Mouse (Mus musculus) neutrophil, adult 5-6 weeks (primary cell): ENCODE measurements around the gene Fut8. TPM values are rescaled to one million over a fixed set of nuclear protein-coding genes. Genes with fewer than 3 reads are reported as not detected.

Experiments
- ATAC-seq: fragments of 151-379, 151-347 bp; 2 replicates; pipeline ENCODE4 v1.8.0; 2017; ENCODE audit warnings: mild to moderate bottlenecking, moderate TSS enrichment; ENCODE audit not compliant: insufficient number of reproducible peaks, poor library complexity, low FRiP score, severe bottlenecking; ENCODE audit errors: extremely low read depth
- total RNA-seq: library from RNA; stranded (forward); fragments of 200-1000 nt; gene quantifications from 2 replicates; pipeline ENCODE4 v1.2.3, GENCODE M21; 2017

The Fut8 gene
- total RNA-seq, 1 experiment from 2014 or later: 15.6 TPM

DNA sequence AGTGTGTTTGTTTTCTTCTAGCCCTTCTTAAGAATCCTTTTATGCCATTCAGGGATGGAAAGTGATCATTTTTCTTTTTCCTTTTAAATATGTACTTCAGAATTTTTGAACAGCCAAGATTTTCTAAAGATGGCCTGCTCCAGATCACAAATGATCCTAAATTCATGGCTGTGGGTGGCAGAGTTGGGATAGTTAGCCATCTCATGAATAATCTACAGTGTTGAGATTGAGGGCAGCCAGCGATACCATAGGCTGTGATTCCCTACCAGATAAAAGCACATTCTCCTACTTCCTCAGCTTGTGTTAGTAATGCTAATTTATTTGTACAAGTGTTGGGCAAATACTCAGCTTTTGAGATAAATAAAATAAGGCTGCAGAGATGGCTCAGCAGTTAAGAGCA lies 228.3 kb downstream of the Fut8 start:
- no peak for ATAC-seq

DNA sequence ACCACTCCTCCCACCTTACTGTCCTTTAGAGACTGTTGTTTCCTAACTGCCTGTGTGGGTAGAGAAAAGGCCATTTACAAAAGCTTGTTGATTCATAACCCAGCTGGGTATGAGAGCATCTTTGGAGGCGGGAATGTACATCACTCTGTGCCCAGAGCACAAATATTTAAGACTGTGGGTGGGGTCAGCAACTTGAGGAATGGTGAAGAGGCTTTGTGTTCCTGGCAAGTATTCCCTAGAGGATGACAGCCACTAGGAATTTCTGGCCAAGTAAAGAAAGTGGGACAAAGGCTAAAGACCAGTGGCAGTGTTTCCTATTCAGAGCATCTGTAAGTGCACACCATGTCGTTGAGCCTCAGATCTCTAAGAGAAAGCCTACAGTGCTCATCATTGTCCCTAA lies 242.0 kb downstream of the Fut8 start:
- no peak for ATAC-seq

- 0 out of 2 replicates have a peak, but pooled peaks have one; percentile 33 for ATAC-seq
These were observed 243.2 kb downstream of the Fut8 start for GRCm38 (mm10) chr12:77481153-77481552.

DNA sequence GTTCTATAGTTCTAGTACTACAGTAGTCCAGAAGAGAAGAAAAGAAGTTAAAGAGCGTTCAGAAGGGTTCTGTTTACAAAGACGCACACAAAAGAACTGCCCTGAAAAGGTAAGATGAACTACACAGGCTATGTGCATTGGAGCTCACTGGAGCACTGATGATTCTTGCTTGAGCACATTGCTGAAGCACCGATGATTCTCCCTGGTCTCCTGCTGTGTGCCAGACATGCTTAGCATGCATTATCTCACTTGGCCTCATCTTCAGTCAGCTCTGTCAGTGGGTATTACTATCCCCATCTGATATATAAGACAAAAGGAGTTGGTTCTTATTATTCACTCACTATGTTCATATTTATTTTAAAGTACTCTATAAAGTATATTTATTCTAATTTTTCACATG lies 243.9 kb downstream of the Fut8 start:
- no peak for ATAC-seq

DNA sequence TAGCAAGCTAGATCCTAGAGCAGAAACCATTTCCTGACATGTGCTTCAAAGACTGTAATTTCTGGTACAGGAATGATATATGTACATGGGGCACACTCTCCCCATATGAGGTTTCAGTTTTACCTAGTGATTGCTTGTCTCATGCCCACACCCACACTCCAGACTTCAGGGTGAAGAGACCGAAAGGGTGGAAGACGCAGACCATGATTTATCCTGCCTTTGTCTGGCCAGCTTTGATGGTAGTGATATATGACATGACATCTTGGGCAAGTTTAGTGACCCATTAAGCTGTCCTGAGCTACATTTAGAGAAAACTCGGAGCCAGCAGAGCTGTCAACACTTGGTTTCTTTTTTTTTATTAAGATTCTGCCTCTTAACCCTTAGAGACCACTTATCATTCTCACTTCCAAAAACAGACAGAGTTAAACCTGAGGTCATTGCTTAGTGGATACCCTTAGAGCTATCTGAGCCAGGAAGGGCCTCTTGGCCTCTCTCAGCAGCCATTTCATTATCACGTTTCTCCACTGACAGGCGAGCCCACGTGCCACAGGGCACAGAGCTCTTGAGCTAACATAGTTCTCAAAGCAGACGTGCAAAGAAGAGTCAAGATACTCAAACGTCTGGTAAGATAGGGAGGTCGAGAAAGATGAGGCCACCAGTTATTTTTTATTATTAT lies 245.4 kb downstream of the Fut8 start:
- no peak for ATAC-seq

- ATAC-seq: no peak
These were observed 246.8 kb downstream of the Fut8 start for GRCm38 (mm10) chr12:77484761-77485160.

GRCm38 (mm10) chr12:77491478-77491877 lies 253.6 kb downstream of the Fut8 start:
- ATAC-seq: no peak

- ATAC-seq: no peak
These were observed 257.9 kb downstream of the Fut8 start for GRCm38 (mm10) chr12:77495781-77496180.

GRCm38 (mm10) chr12:77498153-77498552 lies 260.2 kb downstream of the Fut8 start:
- no peak for ATAC-seq

DNA sequence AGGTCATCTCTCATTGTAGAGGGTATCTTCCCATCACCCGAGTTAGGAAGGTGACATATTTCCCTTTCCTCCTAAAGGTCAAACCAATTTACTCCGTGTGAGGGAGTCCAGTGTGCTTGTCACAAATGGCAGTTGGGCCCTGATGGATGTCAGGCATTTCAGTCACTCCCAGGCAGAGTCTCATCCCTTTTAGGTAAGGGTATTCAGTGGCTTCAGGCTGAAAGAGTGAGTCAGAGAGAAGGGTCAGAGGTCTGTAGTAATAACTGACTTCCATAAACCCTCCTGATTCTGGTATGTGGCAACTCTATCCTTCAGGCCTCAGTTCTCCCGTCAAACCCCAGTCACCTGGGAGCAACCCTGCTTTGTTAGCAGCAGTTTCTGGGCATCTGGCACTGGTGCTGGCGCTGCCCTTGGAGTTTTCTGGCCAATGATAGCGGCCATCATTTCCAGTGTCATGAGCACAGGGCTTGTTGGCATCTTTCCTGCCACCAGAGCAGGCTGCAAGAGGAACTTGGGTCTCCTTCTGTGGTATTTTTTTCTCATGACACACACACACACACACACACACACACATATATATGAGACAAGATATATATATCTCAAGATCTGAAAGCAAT lies 262.6 kb downstream of the Fut8 start:
- ATAC-seq: no peak

DNA sequence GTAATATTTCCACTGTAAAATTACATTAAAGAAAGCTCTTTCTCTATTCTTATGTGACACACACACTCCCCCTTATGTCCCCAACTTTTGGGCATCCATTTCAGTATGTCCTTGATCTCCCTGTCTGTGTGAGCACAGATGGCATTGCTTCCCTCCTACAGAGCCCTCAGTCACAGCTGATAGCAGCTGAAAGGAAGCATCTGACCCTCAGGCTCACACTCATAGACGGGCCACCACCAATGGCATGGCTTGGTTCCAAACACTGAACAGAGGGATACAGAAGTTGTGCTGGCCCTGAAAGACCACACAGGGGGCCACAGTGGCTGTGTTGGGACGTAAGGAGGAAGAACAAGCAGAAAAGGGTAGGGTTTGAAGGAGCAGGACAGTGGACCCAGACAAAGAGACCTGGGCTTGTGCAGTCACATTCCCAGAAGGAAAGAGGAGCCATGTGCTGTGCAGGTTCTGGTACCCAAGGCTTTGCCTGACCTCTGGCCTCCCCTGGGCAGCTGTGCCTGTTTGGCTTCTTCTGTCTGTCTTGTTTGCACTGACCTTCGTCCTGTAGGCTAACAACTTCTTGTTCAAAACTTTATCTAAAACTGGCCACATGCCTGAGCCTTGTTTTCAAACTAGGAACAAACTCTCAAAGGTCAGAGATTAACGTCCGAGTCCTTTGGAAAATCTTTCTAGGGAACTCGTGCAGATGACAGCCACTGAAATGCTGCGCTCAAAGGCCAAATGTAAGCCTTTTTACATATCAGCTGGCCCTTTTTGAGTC lies 263.7 kb downstream of the Fut8 start:
- ATAC-seq: no peak

- ATAC-seq: no peak
These were observed 264.3 kb downstream of the Fut8 start for GRCm38 (mm10) chr12:77502243-77502642.

- no peak for ATAC-seq
These were observed 267.5 kb downstream of the Fut8 start for GRCm38 (mm10) chr12:77505431-77505830.

DNA sequence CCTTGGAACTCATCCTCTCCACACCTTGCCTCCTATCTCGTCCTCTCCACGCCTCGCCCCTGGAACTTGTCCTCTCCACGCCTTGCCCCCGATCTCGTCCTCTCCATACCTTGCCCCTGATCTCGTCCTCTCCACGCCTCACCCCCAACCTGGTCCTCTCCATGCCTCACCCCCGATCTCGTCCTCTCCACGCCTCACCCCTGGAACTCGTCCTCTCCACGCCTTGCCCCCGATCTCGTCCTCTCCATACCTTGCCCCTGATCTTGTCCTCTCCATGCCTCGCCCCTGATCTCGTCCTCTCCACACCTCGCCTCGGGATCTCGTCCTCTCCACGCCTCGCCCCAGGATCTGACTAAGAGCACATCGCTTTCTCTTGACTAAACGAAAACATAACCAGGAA lies 269.8 kb downstream of the Fut8 start:
- ATAC-seq: 0 out of 2 replicates have a peak, but pooled peaks have one; percentile 5

DNA sequence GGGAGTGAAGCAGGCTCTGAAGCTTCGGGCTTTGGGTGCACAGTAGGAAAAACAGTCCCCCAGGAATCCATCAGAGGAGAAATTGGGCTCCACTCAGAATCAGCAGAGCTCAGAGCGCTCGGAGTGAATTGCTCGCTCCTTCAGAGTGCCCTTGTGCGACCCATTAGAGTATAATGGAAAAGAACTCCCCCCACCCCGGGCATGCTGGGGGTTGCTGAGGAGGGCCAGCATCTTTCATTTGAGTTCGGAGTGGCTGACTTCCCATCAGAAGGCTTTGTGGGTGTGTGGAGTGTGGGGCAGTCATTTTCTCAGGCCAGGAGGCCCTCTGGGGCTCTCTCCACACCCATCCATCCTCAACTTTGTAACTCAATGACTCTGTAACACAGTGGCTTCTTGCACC lies 272.8 kb downstream of the Fut8 start:
- ATAC-seq: no peak

GRCm38 (mm10) chr12:77511206-77511605 lies 273.3 kb downstream of the Fut8 start:
- no peak for ATAC-seq

DNA sequence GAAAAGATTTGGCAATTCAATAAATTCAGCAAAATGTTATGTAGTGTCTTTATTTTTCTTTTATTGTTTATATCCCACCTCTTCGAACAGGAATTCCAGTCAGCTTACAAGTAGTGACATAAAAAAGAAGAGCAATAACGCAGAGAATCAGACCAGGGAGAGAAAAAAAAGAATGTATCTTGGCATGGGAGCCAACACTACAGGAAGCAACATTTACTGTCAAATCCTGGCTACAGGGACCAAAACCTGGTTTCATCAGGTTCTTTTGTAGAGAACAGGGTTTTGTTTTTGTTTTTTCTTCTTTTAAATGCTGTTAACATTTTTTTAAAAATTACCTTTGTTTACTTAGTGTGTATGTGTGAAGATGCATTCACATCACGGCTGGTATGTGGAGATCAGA lies 273.7 kb downstream of the Fut8 start:
- ATAC-seq: no peak

- ATAC-seq: no peak
These were observed 278.9 kb downstream of the Fut8 start for GRCm38 (mm10) chr12:77516805-77517204.

- ATAC-seq: no peak
These were observed 279.8 kb downstream of the Fut8 start for GRCm38 (mm10) chr12:77517691-77518090.

GRCm38 (mm10) chr12:77519534-77520102 lies 281.7 kb downstream of the Fut8 start:
- no peak for ATAC-seq
